Mouse (Mus musculus) neural tube, embryonic 11.5 days (tissue): ENCODE measurements at regions not wholly inside any gene's neighbourhood (a gene's known extent, or its start where the extent isn't known, plus 50 kb on each side); places are given as distances from the start of the nearest gene placed in this dataset.

Source experiments
- ATAC-seq: fragments of 200-750 bp; cut with Nextera tagmentation; 2 replicates; pipeline ENCODE4 v1.8.0; 2017; ENCODE audit warnings: moderate number of reproducible peaks, mild to moderate bottlenecking, moderate TSS enrichment, moderate library complexity; ENCODE audit not compliant: insufficient read depth, low FRiP score, low TSS enrichment
- DNase-seq: peaks from one replicate; pipeline ENCODE4 v3.0.0-alpha.2; 2015; ENCODE audit warnings: low spot score
- H3K27ac ChIP-seq: fragments of 300-500 bp; sonication (generic); 2 replicates; pipeline ENCODE4 v1.5.1; 2014; ENCODE audit warnings: low read depth, mild to moderate bottlenecking, low read length
- H3K27me3 ChIP-seq: fragments of 300-500 bp; sonication (generic); 2 replicates; pipeline ENCODE4 v1.6.1; 2014; ENCODE audit warnings: mild to moderate bottlenecking, low read length, mixed read lengths; ENCODE audit not compliant: control insufficient read depth, insufficient read depth
- H3K36me3 ChIP-seq: fragments of 300-500 bp; sonication (generic); 2 replicates; pipeline ENCODE4 v1.6.1; 2014; ENCODE audit warnings: mild to moderate bottlenecking, low read length, moderate library complexity, mixed read lengths; ENCODE audit not compliant: control insufficient read depth, insufficient read depth
- H3K4me1 ChIP-seq: fragments of 300-500 bp; sonication (generic); 2 replicates; pipeline ENCODE4 v1.6.1; 2014; ENCODE audit warnings: low read length, mixed read lengths; ENCODE audit not compliant: control insufficient read depth, insufficient read depth
- H3K4me2 ChIP-seq: fragments of 300-500 bp; sonication (generic); 2 replicates; pipeline ENCODE4 v1.6.1; 2014; ENCODE audit warnings: low read depth, mild to moderate bottlenecking, moderate library complexity
- H3K4me3 ChIP-seq: fragments of 300-500 bp; sonication (generic); 2 replicates; pipeline ENCODE4 v1.5.1; 2014; ENCODE audit warnings: low read depth, low read length
- H3K9ac ChIP-seq: fragments of 300-500 bp; sonication (generic); 2 replicates; pipeline ENCODE4 v1.6.1; 2014; ENCODE audit warnings: mild to moderate bottlenecking, low read length
- H3K9me3 ChIP-seq: fragments of 300-500 bp; sonication (generic); 2 replicates; pipeline ENCODE4 v1.6.1; 2016; ENCODE audit warnings: low read length; ENCODE audit not compliant: control insufficient read depth
- WGBS: fragments of 180-500 bp; shearing (Covaris S2); extraction: QIAGEN DNeasy Blood & Tissue Kit; methylation state at CpG from one replicate; pipeline ENCODE4 v1.1.7; 2014; 5-methylcytosine and 5-hydroxymethylcytosine counted together

DNA sequence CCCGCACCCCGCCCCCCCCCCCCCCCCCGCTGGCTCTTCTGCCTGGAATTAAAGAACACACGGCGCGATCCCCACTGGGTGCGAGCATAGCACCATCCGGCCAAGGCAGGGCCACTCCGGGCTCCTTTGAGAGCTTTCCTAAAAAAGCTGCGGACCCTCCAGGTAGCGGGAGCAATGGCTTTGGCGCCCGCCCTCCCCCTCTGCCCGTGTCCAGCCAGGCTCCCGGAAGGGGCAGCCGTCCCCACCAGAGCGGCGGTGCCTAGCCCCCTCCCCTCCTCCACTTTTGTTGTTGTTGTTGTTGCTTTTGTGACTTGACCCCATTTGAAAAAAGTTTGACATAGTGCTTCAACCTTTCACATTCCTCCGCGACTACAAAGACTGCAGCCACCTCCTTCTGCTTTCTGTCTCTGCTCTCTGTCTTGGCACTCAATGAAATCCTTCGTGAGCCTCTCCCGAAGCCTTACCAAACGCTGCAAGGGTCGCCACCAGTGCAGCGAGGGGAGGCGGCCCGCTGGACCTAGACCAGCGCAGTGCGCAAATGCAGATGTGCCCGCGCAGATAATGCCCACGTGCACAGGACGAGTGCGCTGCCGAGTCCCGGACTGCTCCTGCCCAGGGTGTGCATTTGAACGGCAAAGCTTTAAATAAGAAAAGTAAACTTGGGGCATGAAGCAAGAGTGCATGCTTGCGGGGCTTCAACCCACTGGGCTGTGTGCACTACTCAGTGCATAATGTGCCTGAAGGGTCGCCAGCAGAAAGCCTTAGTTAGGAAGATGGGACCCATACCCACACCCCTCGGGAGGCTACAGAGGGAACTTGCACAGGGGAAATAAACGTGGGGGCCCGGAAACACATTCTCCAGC is 179.0 kb upstream of the Xlr start:
- peak; percentile 18 for DNase-seq
- no peaks in the 10 kb centered on the region for H3K4me1 ChIP-seq
- no peaks in the 10 kb centered on the region for H3K36me3 ChIP-seq
- 17% methylated on average over 38 of the region's 42 CpGs for WGBS
- H3K4me3 ChIP-seq = peak overlapping the region; percentile 29
- no peaks in the 10 kb centered on the region for H3K27me3 ChIP-seq
- no peak overlapping the region for H3K9ac ChIP-seq
- H3K4me2 ChIP-seq = peak overlapping the region; percentile 63
- ATAC-seq = 0 out of 2 replicates have a peak, but pooled peaks have one; percentile 53
- no peaks in the 10 kb centered on the region for H3K9me3 ChIP-seq
- no peak overlapping the region for H3K27ac ChIP-seq

DNA sequence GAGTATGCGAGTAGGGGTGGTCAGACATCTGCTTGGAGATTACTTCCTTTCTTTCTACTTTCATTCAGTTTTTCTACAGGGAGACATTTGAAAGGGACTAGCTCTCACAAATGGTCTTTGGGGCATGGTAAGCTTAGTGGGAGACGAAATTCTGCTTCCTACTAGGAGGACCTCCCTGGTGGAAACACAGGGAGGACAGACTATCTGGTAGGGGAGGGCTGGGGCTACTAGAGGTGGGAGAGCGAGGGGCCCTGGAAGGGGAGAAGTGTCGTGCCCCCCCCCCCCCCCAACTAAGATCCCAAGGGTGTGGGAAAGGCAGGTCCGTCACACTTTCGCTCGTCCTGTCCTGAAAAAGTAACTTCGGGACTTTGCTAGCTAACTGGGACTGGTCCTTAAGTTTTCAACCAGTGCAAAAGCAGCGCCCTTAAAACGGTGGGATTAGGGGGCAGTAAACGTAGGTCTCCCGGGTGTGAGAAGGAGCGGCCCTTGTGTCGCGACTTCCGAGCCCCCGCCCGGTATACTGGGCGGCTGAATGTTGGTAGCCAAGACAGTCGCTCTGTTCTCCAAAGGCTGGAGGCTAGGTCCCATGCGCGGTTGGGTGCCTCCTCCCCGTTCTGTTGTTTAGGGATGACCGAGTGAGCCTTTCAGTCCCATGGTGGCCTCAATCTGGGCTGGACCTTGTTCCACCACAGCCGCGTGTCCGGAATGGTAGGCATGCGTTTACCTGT is 178.2 kb upstream of the Xlr start:
- Histone ChIP-seq H3K27ac (no peak overlapping the region), H3K27me3 (no peaks in the 10 kb centered on the region), H3K4me1 (no peaks in the 10 kb centered on the region), H3K4me3 (peak overlapping the region; percentile 29), H3K36me3 (no peaks in the 10 kb centered on the region), H3K9ac (no peak overlapping the region; the same call in 1 of the 2 replicates), H3K4me2 (peak overlapping the region; percentile 63), H3K9me3 (no peaks in the 10 kb centered on the region)
- 19% methylated on average over 27 of the region's 28 CpGs for WGBS
- peak; percentile 67 for ATAC-seq
- DNase-seq = no peak

DNA sequence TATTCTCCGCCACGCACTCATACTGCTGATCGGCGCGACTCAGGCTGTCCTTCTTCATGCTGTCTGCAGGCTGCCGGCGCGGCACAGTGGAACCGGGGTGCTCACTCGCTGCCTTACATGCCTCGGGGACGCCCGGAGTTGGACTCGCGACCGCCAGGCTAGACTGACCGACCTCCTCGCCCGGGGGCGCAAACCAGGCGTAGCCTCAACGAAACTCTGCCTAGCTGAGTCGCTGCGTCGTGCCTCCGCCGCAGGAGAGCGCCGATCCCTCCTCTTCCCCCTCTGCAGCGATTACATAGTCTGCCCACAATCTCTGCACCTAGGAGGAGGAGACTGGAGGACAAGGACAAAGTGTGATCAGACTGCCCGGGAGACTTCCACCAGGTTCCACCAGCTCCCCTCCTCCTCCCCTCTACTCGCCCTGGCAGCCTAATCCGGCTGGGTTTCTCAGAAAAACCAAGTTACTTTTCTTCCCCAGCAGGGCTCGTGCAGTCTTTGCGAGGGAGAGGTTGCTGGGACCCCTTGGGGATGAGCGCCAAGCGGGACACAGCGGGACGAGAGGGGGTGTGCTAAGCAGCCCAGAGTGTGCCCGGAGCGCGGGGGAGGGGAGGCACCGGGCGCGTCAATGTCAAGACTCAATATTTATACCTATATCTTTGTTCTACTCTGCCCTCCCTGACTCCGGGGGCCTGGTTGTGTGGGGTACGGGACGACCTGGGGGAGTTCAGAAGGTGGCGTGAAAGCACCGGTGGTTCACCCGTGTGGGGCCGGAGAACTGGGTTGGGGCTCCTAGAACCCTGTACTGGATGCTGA is 177.4 kb upstream of the Xlr start:
- H3K27ac ChIP-seq = no peak overlapping the region
- 19% methylated on average over 48 of the region's 52 CpGs for WGBS
- ATAC-seq = peak; percentile 61; the same call in 1 of the 2 replicates

More for the DNA sequence above, 177.4 kb upstream of the Xlr start:
- H3K9ac ChIP-seq = peak overlapping the region; percentile 10; the same call in 1 of the 2 replicates
- H3K4me2 ChIP-seq = peak overlapping the region; percentile 63
- DNase-seq = peak; percentile 40
- no peaks in the 10 kb centered on the region for H3K36me3 ChIP-seq
- H3K9me3 ChIP-seq = no peaks in the 10 kb centered on the region
- H3K4me3 ChIP-seq = peak overlapping the region; percentile 29
- no peaks in the 10 kb centered on the region for H3K27me3 ChIP-seq
- H3K4me1 ChIP-seq = no peaks in the 10 kb centered on the region
